Mouse (Mus musculus) embryonic facial prominence, embryonic 10.5 days (tissue): ENCODE results near the gene AL607142.1. TPM values are rescaled to one million over a fixed set of nuclear protein-coding genes. Genes with fewer than 3 reads are reported as not detected.

Experiments used
- DNase-seq: peaks from one replicate; pipeline ENCODE4 v3.0.0-alpha.2; 2017; ENCODE audit warnings: low spot score
- H3K27ac ChIP-seq: fragments of 300-500 bp; sonication (generic); replicated peaks from 2 replicates; pipeline ENCODE4 v1.5.1; 2016; ENCODE audit warnings: mild to moderate bottlenecking
- H3K27me3 ChIP-seq: fragments of 300-500 bp; sonication (generic); replicated peaks from 2 replicates; pipeline ENCODE4 v1.6.1; 2016; ENCODE audit warnings: low read depth, mild to moderate bottlenecking; ENCODE audit not compliant: poor library complexity, severe bottlenecking
- H3K36me3 ChIP-seq: fragments of 300-500 bp; sonication (generic); replicated peaks from 2 replicates; pipeline ENCODE4 v1.6.1; 2016; ENCODE audit warnings: mild to moderate bottlenecking, moderate library complexity
- H3K4me1 ChIP-seq: fragments of 300-500 bp; sonication (generic); 2 replicates; pipeline ENCODE4 v1.6.1; 2016
- H3K4me3 ChIP-seq: fragments of 300-500 bp; sonication (generic); 2 replicates; pipeline ENCODE4 v1.5.1; 2016; ENCODE audit warnings: mild to moderate bottlenecking, moderate library complexity
- H3K9me3 ChIP-seq: fragments of 300-500 bp; sonication (generic); 2 replicates; pipeline ENCODE4 v1.6.1; 2016; ENCODE audit warnings: mild to moderate bottlenecking
- WGBS: fragments of 180-500 bp; shearing (Covaris S2); methylation state at CpG from one replicate; pipeline ENCODE4 v1.1.7; 2016; 5-methylcytosine and 5-hydroxymethylcytosine counted together
- polyA plus RNA-seq: library from polyadenylated mRNA; unstranded; fragments of >200 nt; fragmentation: Nextera tagmentation; extraction: Ambion mirVana; gene quantifications from 2 replicates; pipeline ENCODE4 v1.2.1, GENCODE M21; 2016

AL607142.1 gene
- polyA plus RNA-seq, 1 experiment from 2014 or later = not detected

DNA sequence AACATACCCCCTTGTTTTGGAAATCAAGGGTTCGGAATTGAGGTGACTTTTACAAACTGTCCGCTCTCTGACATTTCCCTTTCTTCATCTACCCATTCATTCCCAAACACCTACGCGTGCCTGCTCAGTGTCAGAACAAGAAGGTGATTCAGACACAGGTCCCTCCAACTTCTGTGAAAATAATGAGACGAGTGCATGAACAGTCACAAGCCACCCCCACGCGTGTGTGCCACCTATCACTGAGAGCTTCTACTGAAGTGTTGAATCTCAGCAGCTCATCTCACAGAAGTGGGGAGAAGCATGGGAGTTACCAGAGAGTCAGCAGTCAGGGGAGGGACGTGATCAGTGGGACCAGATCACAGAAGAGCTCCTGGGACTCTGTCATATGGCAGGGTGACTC, 12.5 kb downstream of the AL607142.1 start:
- no peaks in the 10 kb centered on the region; the same call in 1 of the 2 replicates for H3K27me3 ChIP-seq
- WGBS = 92% methylated on average over 8 of the region's 8 CpGs

DNA sequence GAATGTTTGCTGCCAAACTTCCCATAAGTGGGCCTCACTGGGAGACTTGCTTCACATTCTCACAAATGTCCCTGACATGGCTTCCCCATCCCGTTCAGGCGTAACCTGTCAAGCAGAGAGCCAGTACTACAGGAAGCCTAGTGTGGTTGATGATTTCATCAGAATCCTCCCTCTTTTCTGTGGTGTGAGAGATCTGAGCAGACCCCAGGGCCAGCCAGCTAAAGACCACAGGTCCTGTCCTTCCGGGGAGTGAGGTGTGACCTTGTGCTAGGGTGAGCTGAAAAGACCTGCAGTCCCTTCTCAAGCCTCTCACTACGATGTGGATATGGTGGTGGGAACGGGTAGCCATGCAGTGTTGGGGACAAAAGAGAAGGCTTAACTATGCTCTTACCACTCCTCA, 17.7 kb downstream of the AL607142.1 start:
- no peak overlapping the region for H3K27ac ChIP-seq
- WGBS = 89% methylated on average over 5 of the region's 5 CpGs
- no peak for DNase-seq
- no peaks in the 10 kb centered on the region for H3K36me3 ChIP-seq
- H3K9me3 ChIP-seq = no peaks in the 10 kb centered on the region
- no peaks in the 10 kb centered on the region for H3K27me3 ChIP-seq
- H3K4me1 ChIP-seq = peaks cover 2% of the 10 kb centered on the region; the same call in 1 of the 2 replicates
- no peak overlapping the region for H3K4me3 ChIP-seq

More for the DNA sequence above, 12.5 kb downstream of the AL607142.1 start:
- H3K4me1 ChIP-seq = peaks cover 4% of the 10 kb centered on the region; the same call in 1 of the 2 replicates
- no peaks in the 10 kb centered on the region for H3K9me3 ChIP-seq
- no peak for DNase-seq
- H3K36me3 ChIP-seq = no peaks in the 10 kb centered on the region
- H3K27ac ChIP-seq = no peak overlapping the region
- no peak overlapping the region for H3K4me3 ChIP-seq

DNA sequence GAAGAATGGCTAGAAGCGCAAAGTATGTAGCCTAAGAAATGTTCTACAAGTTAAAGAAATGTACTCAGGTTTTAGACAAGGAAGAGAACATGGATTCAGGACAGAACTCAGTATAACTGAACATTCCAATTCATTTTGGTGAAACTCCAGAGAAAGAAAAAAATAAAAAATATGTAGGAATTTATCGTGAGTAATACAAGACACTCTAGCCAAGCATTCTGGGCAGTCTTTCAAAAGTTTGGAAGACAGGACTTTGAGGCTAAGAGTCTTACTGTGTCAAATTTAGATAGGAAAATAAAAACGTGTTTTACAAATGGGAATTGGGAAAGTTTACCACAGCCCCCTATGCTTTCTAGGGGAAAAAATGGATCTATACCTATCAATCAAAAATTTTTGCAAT, 18.9 kb downstream of the AL607142.1 start:
- H3K27me3 ChIP-seq = no peaks in the 10 kb centered on the region
- no peaks in the 10 kb centered on the region for H3K36me3 ChIP-seq
- 84% methylated on average over 3 of the region's 3 CpGs for WGBS
- no peak overlapping the region for H3K4me3 ChIP-seq
- H3K27ac ChIP-seq = no peak overlapping the region
- H3K4me1 ChIP-seq = peaks cover 2% of the 10 kb centered on the region; the same call in 1 of the 2 replicates
- DNase-seq = no peak
- H3K9me3 ChIP-seq = no peaks in the 10 kb centered on the region

DNA sequence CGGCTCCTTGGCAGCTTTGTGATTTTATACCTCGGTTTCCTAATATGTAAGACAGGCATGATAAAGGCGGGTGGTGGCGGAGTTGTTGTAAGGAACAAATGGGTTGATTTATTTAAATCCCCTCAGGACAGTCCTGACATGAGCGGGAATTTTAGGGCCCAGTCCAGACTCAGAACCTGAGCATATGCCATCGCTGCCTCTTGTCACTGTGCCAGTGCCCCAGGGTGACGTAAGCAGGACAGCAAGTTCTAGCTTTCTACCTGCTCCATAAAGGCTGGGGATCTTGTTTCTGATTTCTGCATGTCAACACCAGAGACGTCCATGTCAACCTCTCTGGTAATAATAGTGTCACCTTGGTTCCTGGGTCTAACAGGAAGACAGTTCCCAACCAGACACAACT, 24.7 kb downstream of the AL607142.1 start:
- Histone ChIP-seq H3K27me3 (no peaks in the 10 kb centered on the region), H3K36me3 (no peaks in the 10 kb centered on the region), H3K4me1 (no peaks in the 10 kb centered on the region), H3K9me3 (no peaks in the 10 kb centered on the region), H3K4me3 (no peak overlapping the region), H3K27ac (no peak overlapping the region)
- DNase-seq = no peak
- 86% methylated on average over 8 of the region's 8 CpGs for WGBS

DNA sequence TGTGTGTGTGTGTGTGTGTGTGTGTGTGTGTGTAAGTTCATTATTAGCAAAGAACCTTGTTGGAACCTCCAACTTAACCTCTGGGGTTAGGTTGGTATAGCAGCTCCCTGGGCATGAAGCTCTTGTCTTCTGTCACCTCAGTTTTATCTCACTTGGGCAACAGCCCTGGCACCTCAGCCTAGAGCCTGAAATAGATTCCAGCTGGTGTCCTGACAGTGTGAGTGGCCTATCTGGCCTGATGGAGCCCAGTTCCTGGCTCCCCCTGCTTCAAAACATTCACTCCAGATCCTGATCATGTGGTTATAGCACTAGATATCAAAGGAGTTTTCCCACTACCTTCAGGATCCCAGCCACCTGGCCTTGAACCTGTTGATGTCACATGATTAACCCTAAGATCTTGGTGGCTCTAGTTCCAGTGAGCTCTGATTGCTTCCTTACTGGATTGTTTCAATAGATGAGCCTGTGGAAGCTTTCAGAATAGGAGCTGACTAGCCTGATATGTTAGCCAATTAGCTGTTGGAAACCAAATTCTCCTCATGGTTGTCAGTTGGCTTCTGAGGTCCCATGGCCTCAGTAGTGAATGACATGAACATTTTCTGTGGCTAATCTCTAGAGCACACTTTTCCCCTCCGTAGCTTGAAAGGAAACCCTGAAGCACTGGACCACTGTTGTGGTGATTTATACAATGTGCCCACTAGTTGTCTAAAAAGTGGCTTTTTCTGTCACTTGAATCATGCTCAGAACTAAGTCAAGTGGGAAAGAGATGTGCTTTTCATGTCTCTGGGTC, 27.4 kb downstream of the AL607142.1 start:
- Histone ChIP-seq H3K4me3 (no peak overlapping the region), H3K27ac (no peak overlapping the region), H3K9me3 (no peaks in the 10 kb centered on the region), H3K4me1 (no peaks in the 10 kb centered on the region), H3K36me3 (no peaks in the 10 kb centered on the region), H3K27me3 (no peaks in the 10 kb centered on the region)
- 87% methylated on average over 1 of the region's 1 CpGs for WGBS
- no peak for DNase-seq

DNA sequence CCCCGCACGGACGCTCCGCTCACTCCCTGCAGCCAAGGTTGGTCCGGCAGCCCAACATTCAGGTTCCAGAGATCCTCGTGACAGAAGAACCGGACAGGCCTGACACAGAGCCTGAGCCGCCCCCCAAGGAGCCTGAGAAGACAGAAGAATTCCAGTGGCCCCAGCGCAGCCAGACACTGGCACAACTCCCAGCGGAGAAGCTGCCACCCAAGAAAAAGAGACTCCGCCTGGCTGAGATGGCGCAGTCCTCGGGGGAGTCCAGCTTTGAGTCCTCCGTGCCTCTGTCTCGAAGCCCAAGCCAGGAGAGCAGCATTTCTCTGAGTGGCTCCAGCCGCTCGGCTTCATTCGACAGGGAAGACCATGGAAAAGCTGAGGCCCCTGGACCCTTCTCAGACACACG, 32.1 kb downstream of the AL607142.1 start:
- no peak overlapping the region for H3K4me3 ChIP-seq
- H3K27me3 ChIP-seq = no peaks in the 10 kb centered on the region
- no peak overlapping the region for H3K27ac ChIP-seq
- no peaks in the 10 kb centered on the region for H3K36me3 ChIP-seq
- no peaks in the 10 kb centered on the region for H3K4me1 ChIP-seq
- WGBS = 90% methylated on average over 19 of the region's 19 CpGs
- peaks cover 8% of the 10 kb centered on the region for H3K9me3 ChIP-seq
- no peak for DNase-seq

DNA sequence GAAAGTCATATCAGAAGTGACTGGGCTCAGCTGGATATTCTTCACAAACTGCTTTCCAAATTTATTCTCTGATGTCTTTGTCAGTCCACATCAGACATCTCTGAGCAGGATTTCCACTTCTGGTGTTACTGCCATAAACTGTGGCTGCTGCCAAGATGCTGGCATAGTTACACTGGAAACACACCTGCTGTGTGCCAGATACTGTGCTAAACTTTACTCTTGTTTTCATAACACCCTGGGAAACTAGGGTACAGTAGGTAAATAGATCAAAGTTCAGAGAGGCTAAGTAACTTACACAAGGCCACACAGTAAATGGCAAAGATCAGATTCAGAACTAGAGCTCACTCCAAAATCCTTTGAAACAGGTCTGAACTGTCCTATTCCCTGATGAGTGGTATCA, 36.4 kb downstream of the AL607142.1 start:
- no peak overlapping the region for H3K4me3 ChIP-seq
- no peaks in the 10 kb centered on the region for H3K36me3 ChIP-seq
- no peaks in the 10 kb centered on the region for H3K27me3 ChIP-seq
- no peak for DNase-seq
- H3K4me1 ChIP-seq = no peaks in the 10 kb centered on the region
- H3K9me3 ChIP-seq = peaks cover 8% of the 10 kb centered on the region
- H3K27ac ChIP-seq = no peak overlapping the region

DNA sequence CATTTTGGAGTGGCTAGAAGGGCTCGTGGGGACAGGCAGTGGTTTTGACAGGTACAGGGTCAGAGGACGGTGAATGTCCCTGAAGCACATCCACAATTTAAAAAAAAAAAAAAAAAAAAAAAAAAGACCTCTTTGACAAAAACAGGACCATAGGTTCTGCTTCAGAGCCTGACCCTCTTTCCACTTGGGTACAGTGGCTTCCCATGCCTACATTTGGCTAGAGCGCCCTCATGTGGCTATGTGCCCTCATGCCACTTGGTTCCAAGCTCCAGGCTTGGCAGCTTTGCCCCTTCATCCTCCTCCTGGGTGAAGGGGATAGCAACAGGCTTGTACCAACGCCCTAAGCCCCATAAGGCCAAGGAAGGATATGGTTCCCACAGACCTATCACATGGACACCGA, 39.8 kb downstream of the AL607142.1 start:
- Histone ChIP-seq H3K27me3 (no peaks in the 10 kb centered on the region), H3K4me3 (no peak overlapping the region), H3K36me3 (no peaks in the 10 kb centered on the region), H3K27ac (no peak overlapping the region), H3K4me1 (no peaks in the 10 kb centered on the region), H3K9me3 (no peaks in the 10 kb centered on the region)
- WGBS = 57% methylated on average over 5 of the region's 5 CpGs
- peak; percentile 45 for DNase-seq

DNA sequence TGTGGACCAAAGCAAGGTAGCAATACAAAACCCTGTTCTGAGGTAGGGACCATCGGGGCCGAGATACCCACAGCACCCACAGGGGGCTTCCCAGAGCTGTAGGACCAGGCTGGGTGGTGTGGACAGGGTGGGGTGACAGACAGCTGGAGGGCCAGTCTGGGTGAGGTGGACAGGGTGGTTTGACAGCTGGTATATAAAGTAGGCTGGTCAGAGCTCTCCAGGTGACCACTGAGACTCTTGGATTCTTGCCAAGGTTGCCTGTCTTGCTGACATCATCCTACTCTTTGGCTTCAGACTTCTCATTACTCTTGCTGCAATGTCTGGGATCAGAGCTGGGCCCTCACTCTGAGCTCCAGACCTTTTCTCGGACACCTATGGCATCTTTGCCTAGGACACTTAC, 41.6 kb downstream of the AL607142.1 start:
- DNase-seq = no peak
- no peak overlapping the region for H3K4me3 ChIP-seq
- H3K27me3 ChIP-seq = no peaks in the 10 kb centered on the region
- no peak overlapping the region for H3K27ac ChIP-seq
- no peaks in the 10 kb centered on the region for H3K9me3 ChIP-seq
- 92% methylated on average over 3 of the region's 3 CpGs for WGBS
- no peaks in the 10 kb centered on the region for H3K4me1 ChIP-seq
- H3K36me3 ChIP-seq = no peaks in the 10 kb centered on the region

DNA sequence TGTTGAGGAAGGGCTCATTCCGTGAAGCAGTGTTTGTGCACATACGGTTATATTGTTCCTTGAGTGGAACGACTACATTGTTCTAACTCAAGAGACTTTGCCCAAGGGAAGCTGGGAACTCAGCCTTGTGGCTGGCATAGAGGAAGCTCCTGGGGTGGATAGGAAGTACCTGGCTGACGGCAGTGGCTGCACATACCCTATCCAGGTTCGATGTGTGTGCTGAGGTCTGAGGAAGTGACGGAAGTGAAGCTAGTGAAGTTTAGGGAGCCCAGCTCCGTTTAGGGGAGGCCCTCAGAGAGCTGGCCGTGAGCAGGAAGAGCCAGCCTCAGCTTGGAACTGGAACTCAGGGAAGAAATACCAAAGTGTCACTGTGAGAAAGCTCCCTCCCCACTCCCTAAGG, 43.0 kb downstream of the AL607142.1 start:
- Histone ChIP-seq H3K4me1 (no peaks in the 10 kb centered on the region), H3K4me3 (no peak overlapping the region), H3K27me3 (no peaks in the 10 kb centered on the region), H3K27ac (no peak overlapping the region), H3K9me3 (no peaks in the 10 kb centered on the region), H3K36me3 (no peaks in the 10 kb centered on the region)
- 80% methylated on average over 8 of the region's 8 CpGs for WGBS
- no peak for DNase-seq

DNA sequence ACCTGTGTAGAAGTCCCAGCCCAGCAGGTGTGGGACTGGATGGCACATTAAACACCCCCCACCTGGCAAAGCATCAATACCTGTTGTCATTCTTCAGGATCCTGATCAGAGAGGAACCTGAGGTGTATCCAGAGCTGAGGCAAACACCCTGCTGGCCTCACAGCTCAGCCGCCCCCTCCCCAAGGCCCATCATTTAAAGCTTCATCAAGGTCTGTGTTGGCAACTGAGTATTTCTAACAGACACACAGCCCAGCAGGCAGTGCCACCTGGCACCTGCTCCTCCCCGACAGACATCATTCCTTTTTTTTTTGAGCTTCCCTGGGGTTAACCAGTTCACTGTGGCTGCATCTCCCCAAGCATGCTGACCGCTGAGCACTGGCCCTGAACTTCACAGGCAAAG, 50.7 kb downstream of the AL607142.1 start:
- H3K4me1 ChIP-seq = no peaks in the 10 kb centered on the region
- 89% methylated on average over 3 of the region's 3 CpGs for WGBS
- H3K9me3 ChIP-seq = no peaks in the 10 kb centered on the region
- H3K27ac ChIP-seq = no peak overlapping the region
- no peak for DNase-seq
- no peaks in the 10 kb centered on the region for H3K36me3 ChIP-seq
- no peaks in the 10 kb centered on the region for H3K27me3 ChIP-seq
- no peak overlapping the region for H3K4me3 ChIP-seq

DNA sequence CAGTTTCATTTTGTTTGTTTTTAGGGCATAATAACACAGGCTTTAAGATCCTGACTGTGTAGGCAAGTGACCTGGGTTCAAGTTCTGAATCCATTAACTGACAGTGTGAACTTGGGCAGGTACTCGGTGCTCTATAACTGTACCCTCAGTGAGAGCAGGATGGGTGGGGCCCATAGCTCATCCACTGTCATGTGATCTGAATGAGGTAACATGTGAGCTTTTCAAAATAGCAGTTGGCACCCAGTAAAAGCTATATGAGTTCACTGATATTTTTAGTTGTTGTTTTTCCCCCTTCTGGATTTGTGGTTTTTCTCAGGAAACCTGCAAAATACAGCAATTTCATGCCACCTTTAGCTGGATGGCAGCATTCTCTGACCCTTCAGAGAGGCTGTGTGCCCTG, 51.5 kb downstream of the AL607142.1 start:
- Histone ChIP-seq H3K27me3 (no peaks in the 10 kb centered on the region), H3K4me1 (no peaks in the 10 kb centered on the region), H3K36me3 (no peaks in the 10 kb centered on the region), H3K9me3 (no peaks in the 10 kb centered on the region), H3K27ac (no peak overlapping the region), H3K4me3 (no peak overlapping the region)
- 88% methylated on average over 1 of the region's 1 CpGs for WGBS
- no peak for DNase-seq

DNA sequence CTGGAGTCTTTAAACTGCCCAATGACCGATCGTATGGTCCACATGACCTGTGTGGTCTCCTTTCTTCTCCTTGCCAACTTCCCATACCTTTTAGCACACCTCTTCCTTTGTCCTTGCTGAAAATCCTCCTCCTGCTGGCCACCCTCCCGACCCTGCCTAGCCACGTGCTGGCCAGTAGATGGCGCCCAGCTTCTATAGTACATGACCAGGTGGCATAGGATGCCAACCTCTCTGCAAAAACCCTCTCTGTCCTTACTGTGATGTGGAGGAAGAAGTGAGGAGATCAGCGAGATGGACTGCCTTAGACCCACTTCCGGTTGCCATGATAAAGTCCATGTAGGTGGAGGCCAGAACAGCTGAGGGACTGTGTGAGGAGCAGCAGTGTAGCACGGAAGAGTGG, 55.5 kb downstream of the AL607142.1 start:
- no peak overlapping the region for H3K27ac ChIP-seq
- H3K4me3 ChIP-seq = no peak overlapping the region
- WGBS = 35% methylated on average over 8 of the region's 8 CpGs
- peak; percentile 61 for DNase-seq
- no peaks in the 10 kb centered on the region for H3K4me1 ChIP-seq
- no peaks in the 10 kb centered on the region for H3K36me3 ChIP-seq
- no peaks in the 10 kb centered on the region for H3K27me3 ChIP-seq
- no peaks in the 10 kb centered on the region for H3K9me3 ChIP-seq
